Mouse (Mus musculus): ENCODE data around the gene Guca2a.
"Not testable (repeated sequence)": the region's sequence is repeated elsewhere in the genome, so short reads cannot be mapped to it uniquely, and the experiment has no call there.

The Guca2a gene

DNA sequence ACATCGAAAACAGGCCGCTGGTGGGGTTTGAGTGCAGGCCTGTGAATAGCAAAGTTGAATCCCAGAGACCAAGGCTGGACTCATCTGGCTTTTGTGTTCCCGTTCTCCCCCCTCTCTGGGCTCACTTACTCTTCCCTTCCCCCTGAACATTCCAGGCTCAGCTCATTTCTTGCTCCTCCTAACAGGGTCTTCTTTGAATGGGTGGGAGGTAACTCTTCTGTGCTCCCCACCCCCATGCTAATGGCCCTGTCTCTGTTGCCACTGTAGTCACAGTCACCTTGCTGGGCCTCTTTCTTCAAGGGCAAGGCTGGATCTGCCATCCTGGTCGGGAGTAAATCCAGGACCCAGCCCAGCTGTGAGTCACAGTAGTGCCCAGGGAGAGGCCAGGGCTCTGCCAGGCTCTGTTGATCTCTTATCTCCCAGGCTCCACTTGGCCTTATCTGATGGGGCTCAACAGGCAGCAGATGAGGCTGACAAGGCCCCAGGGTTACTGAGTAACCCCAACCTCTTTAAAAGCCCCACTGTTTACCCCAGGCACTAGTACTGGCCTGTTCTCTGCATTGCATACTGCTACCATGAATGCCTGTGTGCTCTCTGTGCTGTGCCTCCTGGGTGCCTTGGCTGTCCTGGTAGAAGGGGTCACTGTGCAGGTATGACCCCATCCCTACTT, at the start of gene Guca2a:
Gene Guca2a (plus strand): TSS at position 529 of the 670 bp plus-strand sequence.
- DNase-seq, result no peak

- no peak for DNase-seq
Measured at GRCm38 (mm10) chr4:119588037-119588436, 49.5 kb upstream of the Guca2a start.

DNA sequence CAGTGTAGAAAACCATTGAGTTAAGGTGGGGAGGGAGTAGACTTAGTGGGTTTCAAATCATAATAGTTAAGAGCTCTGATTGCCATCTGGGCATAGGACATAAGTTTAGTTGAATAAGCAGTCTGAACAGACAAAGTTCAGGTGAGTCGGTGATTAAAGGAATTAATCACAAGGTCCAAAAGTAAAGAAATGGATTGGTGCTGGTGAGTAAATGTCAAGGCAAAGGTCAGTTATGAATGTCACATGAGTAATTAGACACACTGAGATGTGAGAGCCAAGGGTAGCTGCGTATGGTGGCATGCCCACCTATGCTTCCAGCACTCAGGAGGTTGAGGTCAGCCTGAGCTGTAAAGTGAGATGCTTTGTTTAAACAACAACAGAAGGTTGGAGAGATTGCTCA, 48.1 kb upstream of the Guca2a start:
- DNase-seq, result no peak

DNA sequence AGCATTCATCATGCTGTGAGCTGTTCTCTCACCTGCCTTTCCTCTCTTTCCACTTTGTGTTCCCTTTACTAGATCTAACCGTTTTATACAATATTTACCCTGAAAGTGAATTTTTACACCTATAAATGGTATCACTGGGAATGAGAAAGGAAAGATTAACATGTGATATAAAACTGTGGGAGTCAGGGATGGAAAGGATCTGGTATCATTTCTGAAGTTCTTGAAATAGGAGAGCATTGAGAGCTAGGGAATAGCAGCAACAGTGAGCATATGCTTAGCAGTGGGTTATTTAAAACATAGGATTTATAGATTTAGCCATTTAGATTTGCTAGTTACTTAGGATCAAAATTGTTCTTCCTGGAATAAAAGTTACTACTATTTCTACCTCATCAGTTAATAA, 47.5 kb upstream of the Guca2a start:
- DNase-seq, result no peak

GRCm38 (mm10) chr4:119592479-119592878, 45.0 kb upstream of the Guca2a start:
- no peak for DNase-seq

DNA sequence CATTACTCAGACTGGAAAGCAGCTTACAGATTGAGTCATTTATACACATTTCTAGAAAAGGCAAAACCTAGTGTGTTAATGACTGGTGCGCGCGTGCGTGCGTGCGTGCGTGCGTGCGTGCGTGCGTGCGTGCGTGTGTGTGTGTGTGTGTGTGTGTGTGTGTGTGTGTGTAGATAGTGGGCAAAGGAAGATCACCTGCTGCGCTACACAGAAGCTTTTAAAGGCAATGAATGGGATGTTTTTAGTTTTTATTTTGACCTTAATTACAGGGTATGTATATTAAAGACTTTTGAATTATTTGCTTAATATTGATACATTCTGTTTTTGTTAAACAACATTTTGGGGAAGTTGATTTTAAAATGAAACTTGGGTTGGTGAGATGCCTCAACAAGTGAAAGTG, 43.2 kb upstream of the Guca2a start:
- DNase-seq, result no peak

GRCm38 (mm10) chr4:119599605-119600004, 37.9 kb upstream of the Guca2a start:
- no peak for DNase-seq

GRCm38 (mm10) chr4:119609488-119609887, 28.0 kb upstream of the Guca2a start:
- no peak for DNase-seq

DNA sequence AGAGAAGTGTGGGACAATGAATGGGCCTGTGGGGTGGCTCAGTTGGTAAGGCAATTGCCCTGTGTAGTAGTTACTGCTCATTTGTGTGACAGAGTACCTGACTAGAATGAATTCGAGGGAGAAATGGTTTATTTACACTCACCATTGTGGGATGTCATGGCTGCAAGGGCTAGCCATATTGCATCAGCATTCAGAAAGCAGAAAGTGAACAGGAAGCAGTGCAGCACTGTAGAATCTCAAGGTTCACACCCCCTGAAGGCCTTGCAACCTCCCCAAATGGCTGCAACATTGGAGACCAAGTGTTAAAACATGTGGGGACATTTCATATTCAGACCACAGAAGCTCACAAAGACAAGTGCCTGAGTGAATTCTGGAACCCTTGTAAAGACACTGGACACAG, 23.4 kb upstream of the Guca2a start:
- no peak for DNase-seq

GRCm38 (mm10) chr4:119614724-119615123, 22.8 kb upstream of the Guca2a start:
- DNase-seq, result no peak

GRCm38 (mm10) chr4:119626081-119626645, 11.3 kb upstream of the Guca2a start:
- DNase-seq, result no peak

DNA sequence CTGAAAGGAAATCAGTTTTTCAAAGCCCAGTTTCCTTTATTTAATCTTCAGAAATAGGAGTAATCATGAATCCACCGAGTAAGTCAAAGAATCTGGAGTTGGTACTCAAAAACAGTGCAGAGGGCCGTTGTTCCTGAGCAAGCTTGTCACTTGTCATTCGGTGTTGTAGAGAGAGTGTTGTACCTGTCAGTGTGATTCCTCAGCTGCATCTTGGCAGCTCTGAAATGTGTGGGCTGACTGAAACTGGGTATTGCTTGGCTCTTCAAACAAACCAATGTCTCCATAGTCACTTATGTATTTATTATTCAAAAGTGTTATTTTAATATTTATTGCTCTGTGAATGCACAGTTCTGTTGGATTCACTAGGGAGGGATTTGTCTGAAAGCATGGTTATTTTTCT, 10.6 kb upstream of the Guca2a start:
- no peak for DNase-seq

- no peak for DNase-seq
Measured at GRCm38 (mm10) chr4:119627317-119627716, 10.2 kb upstream of the Guca2a start.

DNA sequence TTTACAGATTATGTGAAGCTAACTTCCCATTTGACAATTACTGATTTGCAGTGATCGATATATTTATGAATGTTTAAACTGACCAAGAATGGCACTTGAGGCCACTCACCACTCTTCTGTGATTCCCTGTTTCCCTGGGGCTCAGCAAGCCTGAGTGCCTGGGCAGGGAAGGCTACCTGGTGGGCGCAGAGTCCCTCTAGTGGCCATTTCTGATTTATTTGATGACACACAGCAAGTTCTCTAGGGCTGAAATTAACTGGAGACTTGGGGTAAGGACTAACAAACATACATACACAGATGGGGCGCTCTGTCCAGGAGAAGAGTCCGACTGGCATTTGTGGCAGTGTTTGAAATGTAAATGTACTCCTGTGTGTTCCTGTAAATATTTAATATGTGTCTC, 9.1 kb upstream of the Guca2a start:
- not testable (repeated sequence) for DNase-seq

DNA sequence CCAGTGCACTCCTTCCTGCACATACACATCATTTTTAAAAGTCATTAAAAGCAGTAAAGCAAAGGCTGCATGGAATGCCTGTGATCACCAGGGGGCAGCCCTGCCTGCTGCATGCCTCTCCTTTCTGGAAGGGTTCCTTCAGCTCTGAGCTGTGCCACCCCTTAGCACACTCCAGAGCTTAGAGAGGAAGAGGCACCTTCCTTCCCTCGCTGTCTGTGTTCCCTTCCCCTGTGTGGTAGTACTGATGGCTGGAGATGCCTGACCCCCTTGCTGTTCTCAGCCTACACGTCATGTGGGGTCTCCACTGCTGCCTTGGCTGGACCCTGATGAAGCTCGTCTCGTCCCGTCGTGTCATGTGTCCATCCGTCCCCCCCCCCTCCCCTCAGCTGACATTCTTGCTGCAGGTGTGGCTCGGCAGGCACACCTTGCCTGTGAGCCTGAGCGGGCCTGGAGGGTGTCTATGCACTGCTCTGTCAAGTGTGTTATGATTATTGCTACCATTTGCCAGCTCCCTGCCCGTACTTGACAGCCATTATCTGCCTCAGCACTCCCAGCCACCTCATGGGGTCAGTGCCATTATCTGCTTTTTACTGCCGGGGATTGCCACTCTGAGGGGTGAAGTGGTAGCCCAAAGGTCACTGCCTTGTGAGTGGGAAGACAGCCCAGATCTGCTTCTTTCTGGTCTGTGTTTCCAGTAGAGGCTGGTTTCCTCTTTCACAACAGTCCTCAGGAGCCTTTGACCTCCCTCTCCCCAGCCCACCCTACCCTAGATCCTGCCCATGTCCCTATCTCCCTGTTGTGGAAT, 6.2 kb upstream of the Guca2a start:
- DNase-seq, result no peak

DNA sequence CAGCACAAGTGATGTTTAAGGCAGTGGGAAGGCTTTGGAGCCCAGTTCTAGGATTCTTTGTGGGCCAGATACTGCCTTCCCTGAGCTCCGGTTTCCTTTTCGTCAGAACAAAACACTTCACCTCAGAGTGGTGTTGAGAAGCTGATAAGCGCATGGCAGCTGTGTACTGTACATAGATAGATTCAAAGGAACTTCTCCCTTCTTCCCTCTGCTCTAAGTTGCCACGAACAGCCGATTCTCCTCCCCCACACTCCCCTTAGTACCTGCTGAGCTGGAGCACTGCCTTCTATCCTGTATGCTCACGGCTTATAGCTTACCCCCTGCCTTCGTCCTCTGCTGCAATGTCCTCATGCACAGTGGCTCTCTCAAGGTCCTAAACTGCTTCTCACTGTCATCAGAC, 4.8 kb upstream of the Guca2a start:
- DNase-seq, result no peak

DNA sequence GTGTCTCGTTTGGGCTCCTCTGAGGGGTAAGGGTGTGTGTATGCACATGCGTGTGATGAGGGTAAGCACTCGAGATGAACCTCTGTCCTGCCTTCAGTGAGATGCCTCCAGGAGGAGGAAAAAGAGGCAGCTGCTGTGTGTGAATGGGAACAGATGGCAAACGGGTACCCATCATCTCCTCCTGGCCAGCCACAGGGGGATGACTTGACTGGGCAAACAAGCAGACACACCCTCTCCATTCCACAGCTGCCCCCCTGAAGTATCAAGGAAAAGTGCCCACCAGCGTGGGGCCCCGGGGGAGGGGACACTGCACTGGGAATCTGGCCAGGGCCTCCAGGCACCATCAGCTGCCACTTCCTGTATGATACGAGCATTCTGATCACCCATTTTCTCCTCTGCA, 4.2 kb upstream of the Guca2a start:
- no peak for DNase-seq

- DNase-seq, result no peak
Measured at GRCm38 (mm10) chr4:119633948-119634347, 3.6 kb upstream of the Guca2a start.

DNA sequence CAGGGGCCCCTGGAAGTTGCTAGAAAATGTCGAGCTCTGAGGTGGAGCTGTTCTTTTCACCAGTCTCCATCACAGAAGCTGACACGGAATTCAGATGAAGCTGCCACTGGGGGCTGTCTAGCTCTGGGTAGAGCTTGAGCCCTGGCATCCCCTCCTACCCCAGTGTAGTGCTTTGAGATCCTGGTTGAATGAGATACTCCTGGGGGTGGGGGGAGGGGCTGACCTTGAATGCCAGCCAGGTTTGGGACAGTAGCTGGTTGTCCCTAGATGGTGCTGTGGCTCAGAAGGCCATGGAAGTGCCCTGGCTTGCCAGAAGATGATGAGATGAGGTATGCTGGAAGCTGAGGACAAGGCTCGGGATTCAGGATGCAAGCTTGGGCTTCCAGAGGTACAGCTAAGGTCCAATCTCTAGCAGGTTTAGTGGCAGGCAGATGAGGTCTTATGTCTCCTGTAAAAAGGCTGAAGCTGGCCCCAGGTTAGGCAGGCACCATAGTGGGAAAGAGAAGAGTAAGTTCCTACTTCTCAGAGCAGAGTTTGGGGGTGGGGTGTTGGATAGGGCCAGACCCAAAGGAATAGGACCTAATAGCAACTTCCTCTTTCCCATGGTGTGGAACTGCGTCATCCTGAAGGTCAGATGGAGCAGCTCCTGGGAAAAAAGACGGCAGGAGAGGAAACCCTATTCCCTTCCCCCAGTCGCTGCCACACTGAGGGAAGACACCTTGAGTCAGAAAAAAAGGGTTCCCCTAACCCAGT, 2.4 kb upstream of the Guca2a start:
- DNase-seq, result no peak

DNA sequence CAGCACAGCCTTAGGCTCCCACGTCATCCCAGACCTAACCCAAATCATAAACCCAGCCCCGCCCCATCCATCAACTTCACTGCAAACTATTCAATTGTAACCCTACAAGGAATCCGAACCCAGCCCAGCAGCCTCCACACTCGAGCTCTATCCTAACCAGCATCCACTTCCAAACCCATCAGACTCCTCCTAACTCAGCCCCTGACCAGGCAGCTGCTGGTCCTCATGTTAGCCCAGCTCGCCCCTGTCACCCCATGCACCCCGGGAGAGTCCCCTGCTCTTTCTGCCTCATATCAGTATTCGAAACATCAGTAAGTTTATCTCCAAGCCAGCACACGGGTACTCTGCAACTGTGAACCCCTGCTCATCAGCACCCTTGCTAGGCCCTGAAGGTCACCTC, 1.8 kb upstream of the Guca2a start:
- DNase-seq, result no peak

DNA sequence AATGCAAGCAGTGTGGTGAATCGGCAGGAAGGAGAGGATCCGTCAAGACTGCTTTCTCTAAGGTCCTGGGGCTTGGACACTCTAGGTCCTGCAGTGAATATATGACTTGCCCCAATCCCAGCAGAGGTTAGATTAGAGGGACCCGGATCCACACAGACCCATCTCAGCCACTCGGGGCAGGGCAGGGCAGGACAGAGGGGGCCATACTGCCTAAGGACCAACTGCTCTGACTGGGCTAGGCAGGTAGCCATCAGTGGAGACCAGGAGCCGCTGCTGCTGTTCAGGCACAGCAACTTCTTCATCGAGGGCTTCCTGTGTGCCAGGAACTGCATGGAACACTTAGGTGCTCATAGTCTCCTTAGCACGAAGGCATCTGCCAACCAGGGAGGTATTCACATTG, 773 bp upstream of the Guca2a start:
- DNase-seq, result no peak

GRCm38 (mm10) chr4:119637946-119638345, 442 bp downstream of the Guca2a start:
- DNase-seq, result no peak

DNA sequence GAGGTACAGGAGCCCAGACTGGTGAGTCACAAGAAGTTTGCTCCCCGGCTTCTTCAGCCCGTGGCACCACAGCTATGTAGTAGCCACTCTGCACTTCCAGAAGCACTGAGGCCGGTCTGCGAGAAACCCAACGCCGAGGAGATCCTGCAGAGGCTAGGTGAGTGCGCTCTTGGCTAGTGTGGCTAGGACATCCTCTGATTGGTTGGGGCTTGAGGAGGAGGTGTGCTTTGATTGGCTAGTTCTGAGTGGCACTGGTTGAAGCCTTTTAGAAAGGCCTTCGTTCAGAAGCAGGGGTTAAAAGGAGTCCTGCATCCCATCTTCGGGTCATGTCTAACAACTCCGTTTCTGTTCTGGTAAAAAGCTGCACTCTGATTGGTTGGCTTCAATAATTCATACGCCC, 1.2 kb downstream of the Guca2a start:
- no peak for DNase-seq

DNA sequence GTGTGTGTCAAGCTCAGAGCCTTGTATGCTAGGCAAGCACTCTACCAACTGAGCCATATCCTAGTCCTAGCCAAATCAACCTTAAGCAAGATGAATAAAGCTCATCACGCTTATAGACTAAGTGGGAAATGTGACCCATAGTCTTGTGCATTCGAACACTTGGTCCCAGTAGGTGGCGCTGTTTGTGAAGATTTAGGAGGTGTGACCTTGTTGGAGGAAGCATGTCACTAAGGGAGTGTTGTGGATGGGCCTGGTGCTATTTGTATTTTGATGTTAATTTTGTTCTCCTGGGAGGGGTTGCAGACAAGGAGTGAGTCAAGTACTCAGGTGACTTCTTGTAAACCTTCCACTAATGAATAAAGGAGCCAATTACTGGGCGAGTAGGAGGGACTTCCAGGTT, 5.2 kb downstream of the Guca2a start:
- no peak for DNase-seq

Measured in cerebellum, adult 11-12 months (tissue).